Mouse (Mus musculus): ENCODE data around the gene Usp7. TPM values are rescaled to one million over a fixed set of nuclear protein-coding genes. Genes with fewer than 3 reads are reported as not detected.
"Not testable (repeated sequence)": the region's sequence is repeated elsewhere in the genome, so short reads cannot be mapped to it uniquely, and the experiment has no call there.

The Usp7 gene
- polyA plus RNA-seq, 1 experiment from 2014 or later, result 26.5 TPM

DNA sequence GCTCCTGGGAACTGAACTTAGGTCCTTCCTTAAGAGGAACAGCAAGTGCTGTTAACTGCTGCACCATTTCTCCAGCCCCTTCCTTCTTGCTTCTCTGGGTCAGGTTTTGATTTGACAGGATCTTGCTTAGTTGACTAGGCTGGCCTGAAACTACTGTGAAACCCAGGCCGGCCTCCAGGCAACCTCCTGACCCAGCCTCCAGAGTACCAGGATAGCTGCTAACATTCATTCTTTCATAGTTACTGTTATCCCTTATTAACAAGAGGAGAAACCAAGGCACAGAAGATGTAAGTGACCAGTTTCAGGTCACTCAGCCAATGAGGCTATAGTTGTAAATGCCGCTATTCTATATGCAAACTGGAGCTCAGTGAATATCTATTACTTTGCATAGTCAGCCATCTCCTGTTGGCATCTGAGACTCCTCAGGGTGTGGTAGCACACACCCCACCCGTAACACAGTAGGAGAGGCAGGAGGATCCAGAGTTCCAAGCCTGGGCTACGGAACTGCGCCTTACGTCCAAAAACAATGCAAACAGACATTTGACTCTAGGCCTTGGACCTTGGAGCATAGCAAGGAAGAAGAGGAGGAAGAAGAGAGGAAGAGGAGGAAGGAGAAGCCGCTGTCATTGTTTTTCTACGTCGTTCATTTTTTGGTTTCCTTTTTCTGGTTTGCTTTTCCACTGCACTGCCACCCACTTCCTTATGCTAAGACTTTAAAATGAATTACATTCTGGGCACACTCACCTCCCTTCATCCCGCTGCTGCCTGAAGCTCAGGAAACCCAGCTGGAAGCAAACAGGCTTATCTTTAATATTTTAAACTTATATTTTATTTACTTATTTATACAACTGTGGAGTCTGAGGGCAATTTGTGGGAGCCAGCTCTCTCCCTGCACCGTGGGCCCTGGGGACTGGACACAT, 24.7 kb downstream of the Usp7 start:
- Histone ChIP-seq H3K4me1 (replicated peaks) (peaks cover 82% of the 10 kb centered on the region), H3K36me3 (no peaks in the 10 kb centered on the region), H3K4me2 (peak overlapping the region; percentile 66), H3K27ac (peak overlapping the region; percentile 98), H3K4me3 (replicated peaks) (peak overlapping the region; percentile 30), H3K9me3 (replicated peaks) (no peaks in the 10 kb centered on the region), H3K9ac (peak overlapping the region; percentile 75), H3K27me3 (no peaks in the 10 kb centered on the region)
- 50% methylated on average over 11 of the region's 11 CpGs for WGBS (ENCODE audit: insufficient replicate concordance)
- ATAC-seq (ENCODE audit: low read depth) (peak; percentile 83), DNase-seq (peak; percentile 59)

- DNase-seq (no peak), ATAC-seq (ENCODE audit: low read depth) (no peak)
- WGBS (ENCODE audit: insufficient replicate concordance), result 45% methylated on average over 9 of the region's 9 CpGs
- Histone ChIP-seq H3K9me3 (replicated peaks) (no peaks in the 10 kb centered on the region), H3K4me2 (no peak overlapping the region), H3K27me3 (no peaks in the 10 kb centered on the region), H3K9ac (peak overlapping the region; percentile 75), H3K4me3 (replicated peaks) (no peak overlapping the region), H3K4me1 (replicated peaks) (peaks cover 94% of the 10 kb centered on the region), H3K27ac (peak overlapping the region; percentile 98), H3K36me3 (no peaks in the 10 kb centered on the region)
Observed at GRCm38 (mm10) chr16:8766196-8766595, 25.9 kb downstream of the Usp7 start.

- 45% methylated on average over 11 of the region's 11 CpGs for WGBS (ENCODE audit: insufficient replicate concordance)
- Histone ChIP-seq H3K27me3 (no peaks in the 10 kb centered on the region), H3K36me3 (no peaks in the 10 kb centered on the region), H3K9ac (peak overlapping the region; percentile 70), H3K9me3 (replicated peaks) (no peaks in the 10 kb centered on the region), H3K4me1 (replicated peaks) (peaks cover 95% of the 10 kb centered on the region), H3K4me2 (peak overlapping the region; percentile 29), H3K4me3 (replicated peaks) (no peak overlapping the region), H3K27ac (peak overlapping the region; percentile 98)
- ATAC-seq (ENCODE audit: low read depth), result peak; percentile 61
- DNase-seq, result no peak
Observed at GRCm38 (mm10) chr16:8764124-8764907, 27.8 kb downstream of the Usp7 start.

DNA sequence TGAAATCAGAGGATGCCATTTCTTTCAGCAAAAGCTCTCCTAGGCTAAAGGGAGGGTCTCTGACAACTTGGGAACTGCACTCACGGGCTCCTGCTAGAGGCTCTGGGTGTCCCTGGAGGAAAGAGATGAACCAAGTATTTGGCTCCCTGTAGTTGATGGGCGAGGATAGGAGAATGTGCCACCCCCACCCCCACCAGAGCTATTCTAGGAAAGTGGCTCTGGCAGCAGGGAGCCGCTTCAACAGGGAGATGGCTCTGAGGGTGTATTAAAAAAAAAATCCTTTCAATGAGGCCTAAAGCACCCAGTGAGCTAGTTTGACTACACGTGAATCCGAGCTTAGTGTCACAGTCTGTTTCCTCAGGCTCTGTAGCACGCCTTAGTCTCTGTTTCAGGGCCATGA, 29.1 kb downstream of the Usp7 start:
- H3K36me3 ChIP-seq, result no peaks in the 10 kb centered on the region
- peak overlapping the region; percentile 90 for H3K27ac ChIP-seq
- no peak for ATAC-seq (ENCODE audit: low read depth)
- H3K9me3 ChIP-seq (replicated peaks), result no peaks in the 10 kb centered on the region
- no peaks in the 10 kb centered on the region for H3K27me3 ChIP-seq
- 76% methylated on average over 6 of the region's 6 CpGs for WGBS (ENCODE audit: insufficient replicate concordance)
- H3K4me2 ChIP-seq, result no peak overlapping the region
- no peak overlapping the region for H3K4me3 ChIP-seq (replicated peaks)
- H3K9ac ChIP-seq, result peak overlapping the region; percentile 53
- peaks cover 98% of the 10 kb centered on the region for H3K4me1 ChIP-seq (replicated peaks)
- no peak for DNase-seq

GRCm38 (mm10) chr16:8761894-8762293, 30.2 kb downstream of the Usp7 start:
- H3K27me3 ChIP-seq, result no peaks in the 10 kb centered on the region
- H3K36me3 ChIP-seq, result no peaks in the 10 kb centered on the region
- no peak overlapping the region for H3K4me3 ChIP-seq (replicated peaks)
- peaks cover 94% of the 10 kb centered on the region for H3K4me1 ChIP-seq (replicated peaks)
- peak overlapping the region; percentile 58 for H3K9ac ChIP-seq
- peak overlapping the region; percentile 90 for H3K27ac ChIP-seq
- no peaks in the 10 kb centered on the region for H3K9me3 ChIP-seq (replicated peaks)
- H3K4me2 ChIP-seq, result peak overlapping the region; percentile 11
- ATAC-seq (ENCODE audit: low read depth) (peak; percentile 82), DNase-seq (no peak)
- WGBS (ENCODE audit: insufficient replicate concordance), result 73% methylated on average over 2 of the region's 2 CpGs

- Histone ChIP-seq H3K9me3 (replicated peaks) (no peaks in the 10 kb centered on the region), H3K4me3 (replicated peaks) (no peak overlapping the region), H3K4me1 (replicated peaks) (peaks cover 88% of the 10 kb centered on the region), H3K4me2 (peak overlapping the region; percentile 11), H3K27ac (peak overlapping the region; percentile 90), H3K27me3 (no peaks in the 10 kb centered on the region), H3K36me3 (no peaks in the 10 kb centered on the region), H3K9ac (peak overlapping the region; percentile 58; the same call in 1 of the 2 replicates)
- DNase-seq, result no peak
- 57% methylated on average over 7 of the region's 7 CpGs for WGBS (ENCODE audit: insufficient replicate concordance)
- ATAC-seq (ENCODE audit: low read depth), result peak; percentile 60
Observed at GRCm38 (mm10) chr16:8761005-8761404, 31.1 kb downstream of the Usp7 start.

GRCm38 (mm10) chr16:8758979-8759378, 33.1 kb downstream of the Usp7 start:
- H3K4me3 ChIP-seq (replicated peaks), result no peak overlapping the region
- H3K36me3 ChIP-seq, result no peaks in the 10 kb centered on the region
- H3K4me1 ChIP-seq (replicated peaks), result peaks cover 80% of the 10 kb centered on the region
- H3K9ac ChIP-seq, result no peak overlapping the region
- no peaks in the 10 kb centered on the region for H3K9me3 ChIP-seq (replicated peaks)
- H3K4me2 ChIP-seq, result no peak overlapping the region
- no peak for DNase-seq
- peak; percentile 71 for ATAC-seq (ENCODE audit: low read depth)
- peak overlapping the region; percentile 80 for H3K27ac ChIP-seq
- H3K27me3 ChIP-seq, result no peaks in the 10 kb centered on the region
- WGBS (ENCODE audit: insufficient replicate concordance), result 65% methylated on average over 3 of the region's 3 CpGs

GRCm38 (mm10) chr16:8758193-8758592, 33.9 kb downstream of the Usp7 start:
- ATAC-seq (ENCODE audit: low read depth), result no peak
- 74% methylated on average over 2 of the region's 2 CpGs for WGBS (ENCODE audit: insufficient replicate concordance)

GRCm38 (mm10) chr16:8757586-8757985, 34.5 kb downstream of the Usp7 start:
- not testable (repeated sequence) for H3K9ac ChIP-seq; H3K9me3 ChIP-seq (replicated peaks); DNase-seq; H3K27me3 ChIP-seq; H3K4me2 ChIP-seq; ATAC-seq (ENCODE audit: low read depth); H3K36me3 ChIP-seq; H3K4me3 ChIP-seq (replicated peaks)
- peak overlapping the region; percentile 19; the same call in 1 of the 2 replicates for H3K27ac ChIP-seq
- 75% methylated on average over 6 of the region's 6 CpGs for WGBS (ENCODE audit: insufficient replicate concordance)
- peaks cover 80% of the 10 kb centered on the region for H3K4me1 ChIP-seq (replicated peaks)

More at GRCm38 (mm10) chr16:8758193-8758592, 33.9 kb downstream of the Usp7 start:
- Histone ChIP-seq H3K36me3 (no peaks in the 10 kb centered on the region), H3K27ac (peak overlapping the region; percentile 80), H3K4me1 (replicated peaks) (peaks cover 80% of the 10 kb centered on the region), H3K4me3 (replicated peaks) (no peak overlapping the region), H3K27me3 (no peaks in the 10 kb centered on the region), H3K9ac (no peak overlapping the region), H3K4me2 (no peak overlapping the region), H3K9me3 (replicated peaks) (no peaks in the 10 kb centered on the region)
- DNase-seq, result no peak

DNA sequence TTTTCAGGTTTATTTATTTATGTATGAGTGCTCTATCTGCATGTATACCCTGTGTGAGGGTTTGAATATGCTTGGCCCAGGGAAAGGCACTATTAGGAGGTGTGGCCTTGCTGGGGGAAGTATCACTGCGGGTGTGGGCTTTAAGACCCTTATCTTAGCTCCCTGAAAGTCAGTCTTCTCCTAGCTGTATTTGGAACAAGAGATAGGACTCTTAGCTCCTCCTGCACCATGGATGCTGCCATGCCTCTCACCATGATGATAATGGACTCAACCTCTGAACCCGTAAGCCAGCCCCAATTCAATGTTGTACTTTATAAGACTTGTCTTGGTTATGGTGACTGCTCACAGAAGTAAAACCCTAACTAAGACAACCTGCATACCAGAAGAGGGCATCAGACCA, 39.8 kb downstream of the Usp7 start:
- H3K27ac ChIP-seq, result peak overlapping the region; percentile 97
- H3K4me2 ChIP-seq, result peak overlapping the region; percentile 64

More for the DNA sequence above, 39.8 kb downstream of the Usp7 start:
- Histone ChIP-seq H3K4me3 (replicated peaks) (peak overlapping the region; percentile 13), H3K4me1 (replicated peaks) (peaks cover 82% of the 10 kb centered on the region), H3K9me3 (replicated peaks) (0 out of 2 replicates have a peak, but pooled peaks cover 3% of the 10 kb centered on the region), H3K27me3 (no peaks in the 10 kb centered on the region), H3K9ac (peak overlapping the region; percentile 67), H3K36me3 (no peaks in the 10 kb centered on the region)
- DNase-seq, result peak; percentile 70
- 11% methylated on average over 2 of the region's 2 CpGs for WGBS (ENCODE audit: insufficient replicate concordance)
- peak; percentile 90 for ATAC-seq (ENCODE audit: low read depth)

Measured in liver, embryonic 13.5 days (tissue).